Mouse (Mus musculus) bone marrow, adult 2 months (tissue): ENCODE measurements around the gene Gm20547.

Experiments
- CTCF ChIP-seq: fragments of 200-500 bp; IDR thresholded peaks from 2 replicates; pipeline ENCODE4 v1.5.1; 2011; ENCODE audit warnings: low read length, control low read depth; ENCODE audit not compliant: control insufficient read depth, insufficient read depth
- POLR2A ChIP-seq: fragments of 200-500 bp; IDR thresholded peaks from 2 replicates; pipeline ENCODE4 v1.6.1; 2011; ENCODE audit warnings: low read depth, mild to moderate bottlenecking, control low read depth, low read length, borderline replicate concordance; ENCODE audit not compliant: control insufficient read depth

DNA sequence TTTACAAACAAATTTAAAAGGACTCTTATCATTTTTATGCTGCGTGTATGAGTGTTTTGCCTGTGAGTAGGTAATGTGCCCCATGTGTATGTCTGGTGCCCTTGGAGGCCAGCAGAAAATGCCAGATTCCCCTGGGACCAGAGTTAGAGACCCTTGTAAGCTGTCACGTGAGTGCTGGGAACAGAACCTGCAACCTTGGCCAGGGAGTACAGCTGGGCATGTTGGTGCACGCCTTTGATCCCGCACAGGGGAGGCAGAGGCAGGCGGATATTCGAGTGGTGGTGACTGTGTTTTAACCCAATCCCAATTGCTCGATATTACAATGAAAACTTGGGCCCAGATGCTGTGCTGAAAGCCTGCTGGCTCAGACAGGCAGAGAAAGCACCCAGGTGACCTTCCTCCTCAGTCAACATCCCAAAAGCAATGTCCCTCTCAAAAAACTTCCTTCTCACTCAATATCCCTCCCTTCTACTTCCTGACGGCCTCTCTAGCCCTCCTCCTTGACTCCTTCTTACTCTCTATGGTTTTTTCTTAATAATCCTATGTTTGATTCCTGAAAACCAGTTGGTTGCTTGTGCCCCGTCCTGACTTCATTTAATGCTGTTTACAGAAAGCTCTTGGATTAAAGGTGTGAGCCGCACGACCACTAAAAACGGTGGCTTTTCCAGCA, 8.4 kb upstream of the Gm20547 start:
- TF ChIP-seq CTCF (no peak), POLR2A (no peak)
